Mouse (Mus musculus): ENCODE data around the gene Gtf2ird2.

The Gtf2ird2 gene

DNA sequence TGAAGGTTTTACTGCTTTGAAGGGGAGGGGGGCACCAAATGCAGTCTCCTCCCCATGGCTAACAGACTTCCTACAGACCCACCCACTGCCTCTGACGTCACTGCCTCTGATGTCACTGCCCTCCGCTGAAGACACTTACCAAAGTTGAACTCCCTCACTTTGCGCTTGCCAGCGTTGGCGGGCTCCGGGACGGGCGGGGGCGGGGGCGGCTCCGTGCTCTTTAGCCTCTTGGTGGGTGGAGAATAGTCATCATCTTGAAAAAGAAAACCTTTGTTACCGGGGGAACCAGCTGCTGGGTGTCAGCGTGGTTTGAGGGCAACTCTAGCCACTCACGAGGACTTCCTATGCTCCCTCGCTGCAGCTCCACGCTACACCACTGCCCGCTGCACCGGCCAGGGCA is 82.6 kb downstream of the Gtf2ird2 start:
- no peak for DNase-seq (ENCODE audit: low read depth, low spot score)

GRCm38 (mm10) chr5:134268751-134269150 is 84.9 kb downstream of the Gtf2ird2 start:
- no peak for DNase-seq (ENCODE audit: low read depth, low spot score)

- no peak for DNase-seq (ENCODE audit: low read depth, low spot score)
These were observed 85.9 kb downstream of the Gtf2ird2 start for GRCm38 (mm10) chr5:134269751-134270150.

GRCm38 (mm10) chr5:134270566-134270965 is 86.7 kb downstream of the Gtf2ird2 start:
- no peak for DNase-seq (ENCODE audit: low read depth, low spot score)

- no peak for DNase-seq (ENCODE audit: low read depth, low spot score)
These were observed 87.6 kb downstream of the Gtf2ird2 start for GRCm38 (mm10) chr5:134271421-134271820.

GRCm38 (mm10) chr5:134272761-134273160 is 88.9 kb downstream of the Gtf2ird2 start:
- no peak for DNase-seq (ENCODE audit: low read depth, low spot score)

GRCm38 (mm10) chr5:134273761-134274160 is 89.9 kb downstream of the Gtf2ird2 start:
- DNase-seq (ENCODE audit: low read depth, low spot score): no peak

All from forelimb bud, embryonic 11.5 days (tissue).